In the genomic region with DNA sequence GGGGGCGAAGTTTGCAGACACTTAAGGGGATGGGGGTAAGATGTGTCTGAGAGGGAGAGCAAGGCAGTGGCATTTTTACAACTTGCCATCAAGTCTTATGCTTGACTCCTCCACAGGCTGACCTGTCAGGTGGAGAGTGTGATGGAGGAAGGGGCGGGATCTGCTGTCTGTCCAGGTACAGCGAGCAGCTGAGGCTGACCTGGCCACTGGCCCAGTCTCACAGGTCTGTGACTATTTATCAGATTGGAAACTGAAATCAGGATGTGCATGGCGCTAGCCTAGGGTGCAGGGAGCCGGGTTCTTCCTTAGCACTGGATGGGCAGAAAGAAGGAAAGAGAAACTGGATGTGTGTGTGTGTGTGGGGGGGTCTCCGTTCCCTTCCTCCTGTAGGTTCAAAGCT, we compare ENCODE assay signal across 13 mouse cellular contexts. TPM values are rescaled to one million over a fixed set of nuclear protein-coding genes. Genes with fewer than 3 reads are reported as not detected.
DNase-seq lines count a peak whose midpoint lies in the region; ATAC-seq and TF ChIP-seq lines count a peak whose summit lies in the region.
"Had no signal": no experiment of that assay in that cellular context is flagged by ENCODE, and none has a peak within 500 bp of the region (broad histone marks: within the 10 kb centered on the region; RNA-seq: fewer than 3 reads in every experiment).

No protein-coding gene starts in this region.

- TF ChIP-seq CTCF in gastrocnemius, adult 2 months (IDR thresholded peaks at IDR 0.05), result no peak
- TF ChIP-seq CTCF in liver, adult 2 months (IDR thresholded peaks at IDR 0.05; ENCODE audit: low read depth, low read length), result no peak

- H3K4me3 ChIP-seq in gastrocnemius, adult 2 months, result peak overlapping the region; percentile 98
- H3K4me3 ChIP-seq in liver, adult 2 months (ENCODE audit: insufficient read depth, low read depth, low read length), result peak overlapping the region; percentile 54
- peak overlapping the region; percentile 65 for H3K4me3 ChIP-seq in intestine, embryonic 15.5 days (replicated peaks)
- peak overlapping the region; percentile 98 for H3K4me3 ChIP-seq in macrophage (ENCODE audit: inconsistent target)

- peak overlapping the region; percentile 54 for H3K9ac ChIP-seq in liver, adult 2 months (ENCODE audit: low read depth, low read length)
- no peak overlapping the region for H3K9ac ChIP-seq in intestine, embryonic 15.5 days
- H3K9ac ChIP-seq: neural tube, embryonic 13.5 days had no signal

- no peak for DNase-seq in gastrocnemius, adult 2 months
- no peak for DNase-seq in gastrocnemius, postnatal 10 days
- DNase-seq in liver, adult 2 months (ENCODE audit: extremely low read depth, low read depth, low spot score), result peak; percentile 29
- DNase-seq in liver, result no peak
- DNase-seq in embryo, embryonic 11 days, result no peak
- DNase-seq in right cerebral cortex, postnatal 25 days, result no peak
- DNase-seq: adrenal gland, postnatal 10 days; cerebellum, adult 8-10 months; layer of hippocampus, postnatal 36 days had no signal

- H3K27ac ChIP-seq in gastrocnemius, adult 2 months, result no peak overlapping the region
- no peak overlapping the region for H3K27ac ChIP-seq in liver, adult 2 months (replicated peaks; ENCODE audit: insufficient read depth, low read depth, low read length)
- 0 out of 2 replicates have a peak overlapping the region, but pooled peaks have one; percentile 27 for H3K27ac ChIP-seq in intestine, embryonic 15.5 days
- H3K27ac ChIP-seq in macrophage, result peak overlapping the region; percentile 95; the same call in 1 of the 2 replicates
- H3K27ac ChIP-seq: neural tube, embryonic 13.5 days had no signal

- WGBS in liver, adult 2 months, result 26% methylated on average over 6 of the region's 6 CpGs
- WGBS in intestine, embryonic 15.5 days, result 39% methylated on average over 6 of the region's 6 CpGs
- 24% methylated on average over 5 of the region's 6 CpGs for WGBS in macrophage (ENCODE audit: missing documents)

- peaks cover 29% of the 10 kb centered on the region for H3K4me1 ChIP-seq in liver, adult 2 months (ENCODE audit: control insufficient read depth, insufficient read depth, low read length)
- peaks cover 29% of the 10 kb centered on the region for H3K4me1 ChIP-seq in intestine, embryonic 15.5 days (replicated peaks)

- no peak for TF ChIP-seq POLR2A in liver, adult 2 months (IDR thresholded peaks at IDR 0.05; ENCODE audit: extremely low read depth, insufficient read depth, low read length)

- H3K79me2 ChIP-seq in liver, adult 2 months (ENCODE audit: control insufficient read depth, insufficient read depth, low read length), result peaks cover 25% of the 10 kb centered on the region; the same call in 1 of the 2 replicates
- peaks cover 85% of the 10 kb centered on the region for H3K79me2 ChIP-seq in macrophage (ENCODE audit: inconsistent target)

- intact Hi-C loops in gastrocnemius, adult 2 months (cut with DNase I), result no loop called here

- ATAC-seq in intestine, embryonic 15.5 days, result no peak
- ATAC-seq: hindbrain, embryonic 16.5 days had no signal

- H3K36me3 ChIP-seq in liver, adult 2 months (ENCODE audit: control insufficient read depth, insufficient read depth, low read length), result peaks cover 2% of the 10 kb centered on the region; the same call in 1 of the 2 replicates
- no peaks in the 10 kb centered on the region for H3K36me3 ChIP-seq in intestine, embryonic 15.5 days
- peaks cover 37% of the 10 kb centered on the region for H3K36me3 ChIP-seq in macrophage (ENCODE audit: inconsistent target)
- H3K36me3 ChIP-seq: neural tube, embryonic 13.5 days had no signal

- no peaks in the 10 kb centered on the region for H3K27me3 ChIP-seq in liver, adult 2 months (ENCODE audit: control insufficient read depth, insufficient read depth, low read length)
- H3K27me3 ChIP-seq in intestine, embryonic 15.5 days (replicated peaks), result 0 out of 2 replicates have a peak, but pooled peaks cover 4% of the 10 kb centered on the region

- no peaks in the 10 kb centered on the region for H3K9me3 ChIP-seq in intestine, embryonic 15.5 days
- H3K9me3 ChIP-seq: neural tube, embryonic 13.5 days had no signal

- H3K4me2 ChIP-seq in intestine, embryonic 15.5 days (replicated peaks), result peak overlapping the region; percentile 98

RNA-seq across cellular contexts. Expression of a gene that starts 1.3 kb away (rescaled TPM):
- total RNA-seq in gastrocnemius, adult 2 months (2021), result 1 to 10 TPM; 4.1 to 6.9 TPM
- 10 to 100 TPM in 1 of 2 experiments, 1 to 10 TPM in 1; 6.9 to 10.1 TPM for total RNA-seq in gastrocnemius, postnatal 10 days (2021)
- total RNA-seq in liver, adult 2 months (2014; rRNA removed), result 43.4 and 43.5 TPM in 2 replicates
- polyA plus RNA-seq in liver, adult 2 months (2012; rRNA removed), result 11.1 and 16.9 TPM in 2 replicates
- polyA plus RNA-seq in intestine, embryonic 15.5 days (2015; fragmentation: Nextera tagmentation; extraction: Ambion mirVana), result 8.3 and 9.2 TPM in 2 replicates
- total RNA-seq in macrophage (2018; cell fraction: chromatin; rRNA removed), result 1,000 to 10,000 TPM in 24 of 26 experiments, 100 to 1,000 TPM in 2; 863 to 6,071 (median 2,924) TPM
- total RNA-seq in macrophage (2018; cell fraction: cytosol; rRNA removed), result 1,000 to 10,000 TPM in 6 of 26 experiments, 100 to 1,000 TPM in 20; 270 to 1,278 (median 522) TPM
- 1,000 to 10,000 TPM in 16 of 26 experiments, 100 to 1,000 TPM in 10; 480 to 3,234 (median 2,295) TPM for total RNA-seq in macrophage (2018; cell fraction: nucleus; rRNA removed)
- 207 to 477 TPM (median 276 TPM) in 3 replicates for polyA plus RNA-seq in macrophage (2018)

RNA-seq across cellular contexts. Expression of a gene that starts 38.9 kb away (rescaled TPM):
- 1 to 10 TPM; 1.9 to 2.8 TPM for total RNA-seq in gastrocnemius, adult 2 months (2021)
- total RNA-seq in gastrocnemius, postnatal 10 days (2021), result 1 to 10 TPM; 2.6 to 4.0 TPM
- total RNA-seq in liver, adult 2 months (2014; rRNA removed), result 2.5 and 3.9 TPM in 2 replicates
- 5.3 and 7.5 TPM in 2 replicates for polyA plus RNA-seq in liver, adult 2 months (2012; rRNA removed)
- 7.2 and 9.9 TPM in 2 replicates for polyA plus RNA-seq in intestine, embryonic 15.5 days (2015; fragmentation: Nextera tagmentation; extraction: Ambion mirVana)
- 100 to 1,000 TPM in 9 of 26 experiments, 10 to 100 TPM in 17; 15.5 to 377 (median 67.8) TPM for total RNA-seq in macrophage (2018; cell fraction: chromatin; rRNA removed)
- total RNA-seq in macrophage (2018; cell fraction: cytosol; rRNA removed), result 10 to 100 TPM in 25 of 26 experiments, 1 to 10 TPM in 1; 9.5 to 65.6 (median 19.1) TPM
- total RNA-seq in macrophage (2018; cell fraction: nucleus; rRNA removed), result 100 to 1,000 TPM in 9 of 26 experiments, 10 to 100 TPM in 17; 14.8 to 287 (median 44.4) TPM
- 18.1 to 63.0 TPM (median 27.9 TPM) in 3 replicates for polyA plus RNA-seq in macrophage (2018)

RNA-seq across cellular contexts. Expression of a gene that starts 38.9 kb away (rescaled TPM):
- 1 to 10 TPM; 2.7 to 3.0 TPM for total RNA-seq in gastrocnemius, adult 2 months (2021)
- 1 to 10 TPM; 5.2 to 5.7 TPM for total RNA-seq in gastrocnemius, postnatal 10 days (2021)
- total RNA-seq in liver, adult 2 months (2014; rRNA removed), result 2.1 and 2.6 TPM in 2 replicates
- 8.7 and 11.9 TPM in 2 replicates for polyA plus RNA-seq in liver, adult 2 months (2012; rRNA removed)
- polyA plus RNA-seq in intestine, embryonic 15.5 days (2015; fragmentation: Nextera tagmentation; extraction: Ambion mirVana), result 7.5 and 10.5 TPM in 2 replicates
- total RNA-seq in macrophage (2018; cell fraction: chromatin; rRNA removed), result 10 to 100 TPM in 16 of 26 experiments, 1 to 10 TPM in 10; 1.5 to 56.9 (median 13.5) TPM
- total RNA-seq in macrophage (2018; cell fraction: cytosol; rRNA removed), result 10 to 100 TPM; 22.7 to 73.8 (median 37.7) TPM
- 10 to 100 TPM in 25 of 26 experiments, 1 to 10 TPM in 1; 8.5 to 92.5 (median 49.4) TPM for total RNA-seq in macrophage (2018; cell fraction: nucleus; rRNA removed)
- 29.1 to 46.3 TPM (median 41.6 TPM) in 3 replicates for polyA plus RNA-seq in macrophage (2018)

Comparison
In these comparisons a context has a peak if more than half of its experiments do, and no peak if none do; other contexts are left out.
1. H3K27ac ChIP-seq: peak in intestine, embryonic 15.5 days (single experiment) and macrophage (single experiment); none in gastrocnemius, adult 2 months (single experiment) and liver, adult 2 months (single experiment).
2. Peak in every context shown above with its lines, with median percentiles within 50 percentile points of each other: H3K4me3 ChIP-seq.